Mouse (Mus musculus) hindbrain, embryonic 13.5 days (tissue): ENCODE results near the gene Cyth1. TPM values are rescaled to one million over a fixed set of nuclear protein-coding genes. Genes with fewer than 3 reads are reported as not detected.

Experiments
- ATAC-seq: fragments of 200-750 bp; cut with Nextera tagmentation; 2 replicates; pipeline ENCODE4 v1.8.0; 2017; ENCODE audit warnings: moderate TSS enrichment; ENCODE audit not compliant: low FRiP score
- H3K27ac ChIP-seq: fragments of 300-500 bp; sonication (generic); 2 replicates; pipeline ENCODE4 v1.5.1; 2015; ENCODE audit warnings: inconsistent platforms, mild to moderate bottlenecking, moderate library complexity
- H3K27me3 ChIP-seq: fragments of 300-500 bp; sonication (generic); 2 replicates; pipeline ENCODE4 v1.6.1; 2015; ENCODE audit warnings: mild to moderate bottlenecking, inconsistent platforms
- H3K36me3 ChIP-seq: fragments of 300-500 bp; sonication (generic); 2 replicates; pipeline ENCODE4 v1.6.1; 2015; ENCODE audit warnings: mild to moderate bottlenecking, inconsistent platforms
- H3K4me1 ChIP-seq: fragments of 300-500 bp; sonication (generic); replicated peaks from 2 replicates; pipeline ENCODE4 v1.6.1; 2015; ENCODE audit warnings: inconsistent platforms
- H3K4me2 ChIP-seq: fragments of 300-500 bp; sonication (generic); 2 replicates; pipeline ENCODE4 v1.6.1; 2015; ENCODE audit warnings: inconsistent platforms, mild to moderate bottlenecking, moderate library complexity
- H3K4me3 ChIP-seq: fragments of 300-500 bp; sonication (generic); 2 replicates; pipeline ENCODE4 v1.5.1; 2015; ENCODE audit warnings: mild to moderate bottlenecking, inconsistent platforms
- H3K9ac ChIP-seq: fragments of 300-500 bp; sonication (generic); 2 replicates; pipeline ENCODE4 v1.6.1; 2015; ENCODE audit warnings: mild to moderate bottlenecking, inconsistent platforms
- H3K9me3 ChIP-seq: fragments of 300-500 bp; sonication (generic); 2 replicates; pipeline ENCODE4 v1.6.1; 2016; ENCODE audit warnings: inconsistent platforms
- WGBS: fragments of 180-500 bp; shearing (Covaris S2); methylation state at CpG from one replicate; pipeline ENCODE4 v1.1.7; 2015; 5-methylcytosine and 5-hydroxymethylcytosine counted together
- polyA plus RNA-seq: library from polyadenylated mRNA; unstranded; fragments of >200 nt; fragmentation: Nextera tagmentation; extraction: Ambion mirVana; gene quantifications from 2 replicates; pipeline ENCODE4 v1.2.1, GENCODE M21; 2015

The Cyth1 gene
- polyA plus RNA-seq, 1 experiment from 2014 or later, result 24.0 TPM

GRCm38 (mm10) chr11:118102838-118103237 lies 145.6 kb downstream of the Cyth1 start:
- no peak overlapping the region for H3K27ac ChIP-seq
- 62% methylated on average over 3 of the region's 3 CpGs for WGBS
- no peak overlapping the region for H3K4me3 ChIP-seq
- H3K36me3 ChIP-seq, result no peaks in the 10 kb centered on the region
- H3K4me2 ChIP-seq, result no peak overlapping the region
- no peaks in the 10 kb centered on the region for H3K9me3 ChIP-seq
- ATAC-seq, result no peak
- no peaks in the 10 kb centered on the region for H3K27me3 ChIP-seq
- no peaks in the 10 kb centered on the region for H3K4me1 ChIP-seq
- H3K9ac ChIP-seq, result no peak overlapping the region

DNA sequence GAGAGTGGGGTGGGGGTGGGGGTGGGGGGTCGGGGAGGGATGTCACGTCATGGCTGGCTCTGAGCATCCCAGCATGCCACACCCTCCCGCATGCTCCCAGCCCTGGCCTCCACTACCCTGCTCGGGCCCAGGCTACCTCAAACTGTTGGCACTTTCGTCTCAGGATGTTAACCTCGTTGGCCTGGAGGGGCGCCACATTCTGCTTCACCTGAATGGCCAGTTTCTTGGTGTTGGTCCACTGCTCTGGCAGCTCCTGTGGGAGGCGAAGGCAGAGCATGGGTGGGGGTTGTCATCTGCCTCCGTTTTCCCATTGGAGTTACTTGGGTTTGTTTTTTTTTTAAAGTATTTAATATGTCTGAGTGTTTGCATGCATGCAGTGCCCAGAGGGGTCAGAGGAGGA lies 147.3 kb downstream of the Cyth1 start:
- Histone ChIP-seq H3K27ac (no peak overlapping the region), H3K36me3 (no peaks in the 10 kb centered on the region), H3K9me3 (no peaks in the 10 kb centered on the region), H3K27me3 (no peaks in the 10 kb centered on the region), H3K4me3 (no peak overlapping the region), H3K4me2 (no peak overlapping the region), H3K4me1 (no peaks in the 10 kb centered on the region), H3K9ac (no peak overlapping the region)
- WGBS, result 54% methylated on average over 9 of the region's 9 CpGs
- no peak for ATAC-seq

GRCm38 (mm10) chr11:118096736-118097135 lies 151.7 kb downstream of the Cyth1 start:
- no peak overlapping the region for H3K27ac ChIP-seq
- ATAC-seq, result no peak
- H3K4me3 ChIP-seq, result no peak overlapping the region
- no peaks in the 10 kb centered on the region for H3K9me3 ChIP-seq
- H3K4me1 ChIP-seq, result no peaks in the 10 kb centered on the region
- WGBS, result 57% methylated on average over 2 of the region's 2 CpGs
- H3K4me2 ChIP-seq, result no peak overlapping the region
- H3K9ac ChIP-seq, result no peak overlapping the region
- no peaks in the 10 kb centered on the region for H3K36me3 ChIP-seq
- H3K27me3 ChIP-seq, result no peaks in the 10 kb centered on the region

- no peaks in the 10 kb centered on the region for H3K4me1 ChIP-seq
- no peak for ATAC-seq
- H3K4me3 ChIP-seq, result no peak overlapping the region
- no peak overlapping the region for H3K27ac ChIP-seq
- H3K27me3 ChIP-seq, result no peaks in the 10 kb centered on the region
- H3K4me2 ChIP-seq, result no peak overlapping the region
- no peak overlapping the region for H3K9ac ChIP-seq
- H3K9me3 ChIP-seq, result peaks cover 3% of the 10 kb centered on the region; the same call in 1 of the 2 replicates
- peaks cover 6% of the 10 kb centered on the region; the same call in 1 of the 2 replicates for H3K36me3 ChIP-seq
- 86% methylated on average over 9 of the region's 9 CpGs for WGBS
These were observed 153.4 kb downstream of the Cyth1 start for GRCm38 (mm10) chr11:118095004-118095403.

GRCm38 (mm10) chr11:118091002-118091670 lies 157.3 kb downstream of the Cyth1 start:
- H3K27me3 ChIP-seq, result no peaks in the 10 kb centered on the region
- 88% methylated on average over 23 of the region's 23 CpGs for WGBS
- peaks cover 6% of the 10 kb centered on the region; the same call in 1 of the 2 replicates for H3K36me3 ChIP-seq
- no peak overlapping the region for H3K4me3 ChIP-seq
- peaks cover 3% of the 10 kb centered on the region; the same call in 1 of the 2 replicates for H3K9me3 ChIP-seq
- no peak overlapping the region for H3K4me2 ChIP-seq
- no peak for ATAC-seq
- no peak overlapping the region for H3K27ac ChIP-seq
- H3K9ac ChIP-seq, result no peak overlapping the region
- H3K4me1 ChIP-seq, result no peaks in the 10 kb centered on the region

DNA sequence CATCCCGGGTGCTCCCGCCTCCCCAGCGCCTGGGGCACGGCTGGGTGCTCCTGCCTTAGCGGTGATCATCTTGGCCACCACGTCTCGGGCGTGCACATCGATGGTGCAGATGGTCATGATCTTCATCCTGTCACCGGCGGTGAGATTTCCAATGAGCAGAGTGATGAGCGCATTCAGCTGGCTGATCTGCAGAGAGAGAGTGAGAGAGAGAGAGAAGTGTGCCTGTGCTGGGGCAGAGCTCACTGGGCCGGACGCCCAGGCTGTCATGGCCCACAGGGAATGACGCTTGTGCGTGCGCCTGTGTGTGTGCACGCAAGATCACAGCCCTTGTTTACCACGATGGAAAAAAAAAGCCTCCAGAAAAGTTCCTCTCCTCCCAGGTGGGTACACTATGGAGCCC lies 159.5 kb downstream of the Cyth1 start:
- 93% methylated on average over 19 of the region's 19 CpGs for WGBS
- Histone ChIP-seq H3K27ac (no peak overlapping the region), H3K4me3 (no peak overlapping the region), H3K9ac (no peak overlapping the region), H3K36me3 (peaks cover 6% of the 10 kb centered on the region; the same call in 1 of the 2 replicates), H3K27me3 (no peaks in the 10 kb centered on the region), H3K9me3 (peaks cover 3% of the 10 kb centered on the region; the same call in 1 of the 2 replicates), H3K4me1 (no peaks in the 10 kb centered on the region), H3K4me2 (no peak overlapping the region)
- ATAC-seq, result no peak

- no peaks in the 10 kb centered on the region for H3K27me3 ChIP-seq
- peaks cover 1% of the 10 kb centered on the region; the same call in 1 of the 2 replicates for H3K36me3 ChIP-seq
- no peak overlapping the region for H3K4me2 ChIP-seq
- H3K4me1 ChIP-seq, result no peaks in the 10 kb centered on the region
- ATAC-seq, result no peak
- H3K4me3 ChIP-seq, result no peak overlapping the region
- H3K27ac ChIP-seq, result no peak overlapping the region
- H3K9ac ChIP-seq, result no peak overlapping the region
- peaks cover under 1% of the 10 kb centered on the region; the same call in 1 of the 2 replicates for H3K9me3 ChIP-seq
- WGBS, result 89% methylated on average over 8 of the region's 8 CpGs
These were observed 162.4 kb downstream of the Cyth1 start for GRCm38 (mm10) chr11:118085961-118086360.

GRCm38 (mm10) chr11:118085176-118085575 lies 163.2 kb downstream of the Cyth1 start:
- no peak for ATAC-seq
- no peak overlapping the region for H3K27ac ChIP-seq
- no peaks in the 10 kb centered on the region for H3K27me3 ChIP-seq
- H3K9me3 ChIP-seq, result no peaks in the 10 kb centered on the region
- H3K9ac ChIP-seq, result no peak overlapping the region
- no peaks in the 10 kb centered on the region for H3K36me3 ChIP-seq
- no peak overlapping the region for H3K4me3 ChIP-seq
- no peaks in the 10 kb centered on the region for H3K4me1 ChIP-seq
- no peak overlapping the region for H3K4me2 ChIP-seq
- 83% methylated on average over 4 of the region's 4 CpGs for WGBS

DNA sequence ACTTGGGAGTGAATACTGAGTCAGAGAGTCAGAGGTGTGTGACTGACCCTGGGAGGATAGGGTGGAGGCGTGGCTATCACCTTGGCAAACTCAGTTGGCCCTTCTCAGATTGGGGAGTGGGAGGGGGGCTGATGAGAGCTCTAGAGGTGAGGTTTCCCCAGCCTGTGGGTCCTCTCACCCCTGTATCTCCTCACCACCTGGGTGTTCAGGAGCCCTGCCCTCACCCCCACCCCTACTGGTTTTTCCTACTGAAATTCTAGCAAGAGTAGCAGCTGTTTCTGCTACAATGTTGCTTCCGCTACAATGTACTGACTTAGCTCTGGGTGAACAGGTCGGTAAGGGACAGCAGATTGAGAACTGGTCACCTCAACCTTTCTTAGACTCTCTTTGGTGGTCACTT lies 164.1 kb downstream of the Cyth1 start:
- 70% methylated on average over 3 of the region's 3 CpGs for WGBS
- H3K9ac ChIP-seq, result no peak overlapping the region
- H3K27ac ChIP-seq, result no peak overlapping the region
- H3K27me3 ChIP-seq, result no peaks in the 10 kb centered on the region
- H3K4me1 ChIP-seq, result no peaks in the 10 kb centered on the region
- H3K4me3 ChIP-seq, result no peak overlapping the region
- no peaks in the 10 kb centered on the region for H3K9me3 ChIP-seq
- ATAC-seq, result no peak
- no peak overlapping the region for H3K4me2 ChIP-seq
- no peaks in the 10 kb centered on the region for H3K36me3 ChIP-seq

GRCm38 (mm10) chr11:118083811-118084210 lies 164.6 kb downstream of the Cyth1 start:
- H3K9me3 ChIP-seq, result no peaks in the 10 kb centered on the region
- H3K4me3 ChIP-seq, result no peak overlapping the region
- H3K27ac ChIP-seq, result no peak overlapping the region
- no peak for ATAC-seq
- no peaks in the 10 kb centered on the region for H3K36me3 ChIP-seq
- no peaks in the 10 kb centered on the region for H3K27me3 ChIP-seq
- no peak overlapping the region for H3K4me2 ChIP-seq
- no peaks in the 10 kb centered on the region for H3K4me1 ChIP-seq
- WGBS, result 12% methylated on average over 6 of the region's 6 CpGs
- no peak overlapping the region for H3K9ac ChIP-seq

DNA sequence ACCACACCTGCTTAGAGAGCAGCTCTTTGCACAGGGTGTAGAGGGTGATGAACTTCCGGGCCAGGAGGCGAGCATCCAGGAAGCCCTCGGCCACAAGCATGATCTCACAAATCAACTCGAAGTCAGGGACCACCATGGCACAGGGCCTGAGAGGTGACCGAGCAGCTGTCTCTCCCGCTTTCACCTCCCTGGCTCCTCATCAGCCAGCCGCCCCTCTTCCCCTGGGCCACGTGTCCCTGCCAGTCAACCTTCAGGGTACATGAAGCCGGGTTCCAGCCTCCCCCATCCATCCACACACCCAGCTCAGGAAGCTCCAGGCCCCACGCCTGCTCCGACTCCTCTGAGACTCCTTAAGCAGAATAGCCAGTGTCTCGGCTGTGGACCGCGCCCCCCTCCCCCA lies 166.1 kb downstream of the Cyth1 start:
- no peak for ATAC-seq
- Histone ChIP-seq H3K4me2 (no peak overlapping the region), H3K27ac (no peak overlapping the region), H3K9ac (no peak overlapping the region), H3K4me1 (no peaks in the 10 kb centered on the region), H3K9me3 (no peaks in the 10 kb centered on the region), H3K36me3 (no peaks in the 10 kb centered on the region), H3K27me3 (no peaks in the 10 kb centered on the region), H3K4me3 (no peak overlapping the region)
- WGBS, result 87% methylated on average over 14 of the region's 14 CpGs
